Mouse (Mus musculus): ENCODE measurements at regions not wholly inside any gene's neighbourhood (a gene's known extent, or its start where the extent isn't known, plus 50 kb on each side); places are given as distances from the start of the nearest gene placed in this dataset.
A peak's percentile ranks its signal among the peaks of the same experiment; 100 is the strongest.

DNA sequence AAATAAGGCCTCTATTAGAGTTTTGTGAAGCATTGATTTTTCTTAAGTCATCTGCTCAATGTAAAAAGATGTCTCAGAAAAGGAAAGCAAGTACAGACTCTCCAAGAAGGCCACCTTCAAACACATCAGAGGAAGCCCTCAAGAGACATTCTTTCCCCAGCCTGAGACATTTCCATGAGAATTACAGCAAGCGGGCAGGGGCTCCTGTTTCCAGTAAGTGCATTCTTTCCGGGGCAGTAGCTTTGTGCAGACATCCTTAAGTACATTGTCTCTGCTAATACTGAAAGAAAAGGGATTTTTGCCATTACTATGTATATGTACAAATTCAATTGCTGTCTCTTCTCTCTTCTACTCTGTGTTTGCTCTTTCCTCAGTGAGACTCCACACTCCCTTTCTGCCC lies 189.3 kb upstream of the Kynu start:
- no peak overlapping the region for H3K9ac ChIP-seq (ENCODE audit: low read depth, low read length)
- no peaks in the 10 kb centered on the region for H3K4me1 ChIP-seq (replicated peaks; ENCODE audit: control insufficient read depth, insufficient read depth, low read length)
- H3K4me2 ChIP-seq (replicated peaks; ENCODE audit: low read depth): no peak overlapping the region
- no peaks in the 10 kb centered on the region for H3K27me3 ChIP-seq (replicated peaks; ENCODE audit: control insufficient read depth, insufficient read depth, low read length)
- H3K27ac ChIP-seq (ENCODE audit: low read depth, low read length): no peak overlapping the region
- no peak overlapping the region for H3K4me3 ChIP-seq (ENCODE audit: low read depth, low read length)
- ATAC-seq: no peak
- no peaks in the 10 kb centered on the region for H3K9me3 ChIP-seq (ENCODE audit: control insufficient read depth)
- no peak for TF ChIP-seq CTCF (IDR thresholded peaks at IDR 0.05; ENCODE audit: low read depth)
- WGBS: 70% methylated on average over 2 of the region's 2 CpGs
- H3K36me3 ChIP-seq (ENCODE audit: control insufficient read depth, insufficient read depth): no peaks in the 10 kb centered on the region

DNA sequence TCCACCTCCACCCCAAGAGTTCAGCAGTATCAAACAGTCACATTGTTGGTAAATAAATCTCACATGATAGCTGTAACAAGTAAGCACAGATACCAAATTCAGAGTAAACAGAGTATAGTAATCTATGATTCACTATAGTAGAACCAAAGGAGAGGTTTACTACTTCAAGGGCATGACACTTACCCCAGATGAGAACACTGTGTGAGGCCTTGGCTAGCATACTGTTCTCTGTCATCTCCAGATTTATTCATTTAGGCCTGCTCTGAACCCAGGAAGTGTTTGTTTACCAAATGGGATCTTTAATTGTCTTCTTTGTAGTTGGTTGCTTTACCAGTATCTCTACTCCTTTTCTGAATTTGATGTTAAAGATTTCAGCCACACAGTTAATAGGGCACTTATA lies 151.8 kb upstream of the Kynu start:
- Histone ChIP-seq H3K27me3 (replicated peaks; ENCODE audit: control insufficient read depth, insufficient read depth, low read length) (no peaks in the 10 kb centered on the region), H3K4me3 (ENCODE audit: low read depth, low read length) (no peak overlapping the region), H3K4me1 (replicated peaks; ENCODE audit: control insufficient read depth, insufficient read depth, low read length) (no peaks in the 10 kb centered on the region; the same call in 1 of the 2 replicates), H3K9me3 (ENCODE audit: control insufficient read depth) (no peaks in the 10 kb centered on the region), H3K36me3 (ENCODE audit: control insufficient read depth, insufficient read depth) (no peaks in the 10 kb centered on the region), H3K27ac (ENCODE audit: low read depth, low read length) (peak overlapping the region; percentile 57), H3K4me2 (replicated peaks; ENCODE audit: low read depth) (no peak overlapping the region), H3K9ac (ENCODE audit: low read depth, low read length) (no peak overlapping the region)
- ATAC-seq: no peak
- TF ChIP-seq CTCF (IDR thresholded peaks at IDR 0.05; ENCODE audit: low read depth): no peak

DNA sequence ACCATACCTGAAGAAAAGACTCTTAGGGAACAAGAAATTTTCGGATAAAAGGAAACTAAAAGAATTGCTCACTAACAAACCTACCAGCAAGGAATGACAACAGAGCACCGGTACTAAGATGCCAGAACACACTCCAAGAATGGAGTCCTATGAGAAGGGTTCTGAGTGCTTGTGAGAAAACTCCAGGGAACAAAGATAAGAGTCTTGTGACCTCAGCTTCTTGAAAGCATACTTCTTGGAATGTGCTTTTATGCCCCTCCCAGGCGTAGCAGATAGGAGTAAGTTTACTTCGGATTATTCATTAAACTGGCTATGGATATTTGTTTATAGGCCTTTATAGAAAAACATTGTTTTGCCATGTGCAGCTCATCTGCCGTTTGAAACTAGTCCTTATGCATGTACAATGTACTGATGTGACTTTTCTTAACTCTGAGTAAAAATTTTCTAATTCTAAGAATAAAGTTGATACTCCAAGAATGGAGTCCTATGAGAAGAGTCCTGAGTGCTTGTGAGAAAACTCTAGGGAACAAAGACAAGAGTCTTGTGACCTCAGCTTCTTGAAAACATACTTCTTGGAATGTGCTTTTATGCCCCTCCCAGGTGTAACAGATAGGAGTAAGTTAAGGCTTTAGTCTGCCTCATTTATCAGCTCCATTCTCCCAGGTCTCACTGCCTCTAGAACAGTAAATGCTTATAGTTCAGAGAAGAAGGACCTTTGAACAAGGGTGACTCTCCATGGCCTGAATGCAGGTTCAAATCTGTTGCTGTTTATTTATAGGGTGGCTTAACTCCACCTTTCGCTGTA lies 150.8 kb upstream of the Kynu start:
- H3K4me1 ChIP-seq (replicated peaks; ENCODE audit: control insufficient read depth, insufficient read depth, low read length): no peaks in the 10 kb centered on the region
- no peak overlapping the region for H3K4me2 ChIP-seq (replicated peaks; ENCODE audit: low read depth)
- no peak overlapping the region for H3K9ac ChIP-seq (ENCODE audit: low read depth, low read length)
- no peak overlapping the region for H3K4me3 ChIP-seq (ENCODE audit: low read depth, low read length)
- WGBS: 42% methylated on average over 6 of the region's 6 CpGs
- H3K9me3 ChIP-seq (ENCODE audit: control insufficient read depth): no peaks in the 10 kb centered on the region
- peak overlapping the region; percentile 63 for H3K27ac ChIP-seq (ENCODE audit: low read depth, low read length)
- no peaks in the 10 kb centered on the region for H3K36me3 ChIP-seq (ENCODE audit: control insufficient read depth, insufficient read depth)
- no peaks in the 10 kb centered on the region for H3K27me3 ChIP-seq (replicated peaks; ENCODE audit: control insufficient read depth, insufficient read depth, low read length)
- no peak for TF ChIP-seq CTCF (IDR thresholded peaks at IDR 0.05; ENCODE audit: low read depth)
- ATAC-seq: peak; percentile 96

DNA sequence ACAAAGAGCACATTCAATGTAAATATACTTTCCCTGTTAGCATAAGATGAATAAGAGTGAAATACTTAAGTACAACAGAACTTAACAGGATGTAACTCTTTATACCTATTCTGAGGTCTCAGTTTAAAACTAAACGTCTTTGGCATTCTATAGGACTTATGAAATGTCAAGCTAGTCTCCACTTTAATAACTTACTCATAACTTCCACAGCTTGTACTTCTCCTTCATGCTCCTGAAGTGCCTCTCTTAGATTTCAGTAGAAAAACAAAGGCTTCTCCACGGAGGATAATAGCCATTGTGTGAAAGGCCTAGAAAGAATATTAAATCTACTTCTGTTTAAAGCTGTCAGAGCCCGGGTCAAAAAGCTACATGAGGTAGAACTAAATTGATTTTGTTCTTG lies 117.9 kb upstream of the Kynu start:
- no peak for TF ChIP-seq CTCF (IDR thresholded peaks at IDR 0.05; ENCODE audit: low read depth)
- no peak overlapping the region for H3K4me3 ChIP-seq (ENCODE audit: low read depth, low read length)
- ATAC-seq: no peak
- H3K27ac ChIP-seq (ENCODE audit: low read depth, low read length): no peak overlapping the region
- no peaks in the 10 kb centered on the region for H3K9me3 ChIP-seq (ENCODE audit: control insufficient read depth)
- H3K4me2 ChIP-seq (replicated peaks; ENCODE audit: low read depth): no peak overlapping the region
- no peak overlapping the region for H3K9ac ChIP-seq (ENCODE audit: low read depth, low read length)
- no peaks in the 10 kb centered on the region for H3K27me3 ChIP-seq (replicated peaks; ENCODE audit: control insufficient read depth, insufficient read depth, low read length)
- H3K4me1 ChIP-seq (replicated peaks; ENCODE audit: control insufficient read depth, insufficient read depth, low read length): no peaks in the 10 kb centered on the region
- no peaks in the 10 kb centered on the region for H3K36me3 ChIP-seq (ENCODE audit: control insufficient read depth, insufficient read depth)
- 57% methylated on average over 3 of the region's 3 CpGs for WGBS

DNA sequence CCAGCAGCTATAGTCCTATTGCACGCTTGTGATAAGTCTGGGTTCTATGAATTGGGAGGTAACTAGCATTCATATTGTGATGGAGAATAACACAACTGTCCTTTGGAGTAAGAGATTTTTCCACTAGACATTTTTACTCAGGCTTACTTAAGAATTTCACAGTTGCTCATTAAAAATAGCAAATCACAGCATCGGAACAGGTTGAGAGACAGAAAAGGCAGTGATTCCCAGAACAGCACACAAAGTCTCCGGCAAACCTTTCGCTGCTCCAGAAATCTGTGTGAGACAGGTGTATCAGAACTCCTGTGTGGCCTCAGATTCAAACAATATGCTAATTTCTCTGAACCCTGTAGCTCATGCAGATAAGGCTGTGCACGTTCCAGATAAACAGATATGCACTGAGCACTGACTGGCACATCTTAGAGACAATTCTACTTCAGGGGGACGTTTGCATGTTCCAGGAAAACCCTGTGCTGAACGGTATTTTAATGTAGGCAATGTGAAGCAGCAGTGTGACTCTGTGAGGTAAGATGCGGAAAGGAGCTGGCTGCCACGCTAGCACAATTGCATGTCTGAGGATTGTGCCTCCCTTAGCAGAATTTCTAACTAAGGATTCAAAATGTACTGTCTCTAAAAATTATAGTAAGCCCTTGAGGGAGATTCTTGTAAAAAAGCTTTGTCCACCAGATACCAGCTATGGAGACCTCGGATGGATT lies 99.8 kb upstream of the Kynu start:
- no peak overlapping the region for H3K9ac ChIP-seq (ENCODE audit: low read depth, low read length)
- no peaks in the 10 kb centered on the region for H3K4me1 ChIP-seq (replicated peaks; ENCODE audit: control insufficient read depth, insufficient read depth, low read length)
- H3K4me3 ChIP-seq (ENCODE audit: low read depth, low read length): no peak overlapping the region
- no peak overlapping the region for H3K27ac ChIP-seq (ENCODE audit: low read depth, low read length)
- H3K27me3 ChIP-seq (replicated peaks; ENCODE audit: control insufficient read depth, insufficient read depth, low read length): no peaks in the 10 kb centered on the region
- no peaks in the 10 kb centered on the region for H3K36me3 ChIP-seq (ENCODE audit: control insufficient read depth, insufficient read depth)
- no peak for ATAC-seq
- no peak overlapping the region for H3K4me2 ChIP-seq (replicated peaks; ENCODE audit: low read depth)
- 78% methylated on average over 10 of the region's 10 CpGs for WGBS
- H3K9me3 ChIP-seq (ENCODE audit: control insufficient read depth): no peaks in the 10 kb centered on the region
- no peak for TF ChIP-seq CTCF (IDR thresholded peaks at IDR 0.05; ENCODE audit: low read depth)

DNA sequence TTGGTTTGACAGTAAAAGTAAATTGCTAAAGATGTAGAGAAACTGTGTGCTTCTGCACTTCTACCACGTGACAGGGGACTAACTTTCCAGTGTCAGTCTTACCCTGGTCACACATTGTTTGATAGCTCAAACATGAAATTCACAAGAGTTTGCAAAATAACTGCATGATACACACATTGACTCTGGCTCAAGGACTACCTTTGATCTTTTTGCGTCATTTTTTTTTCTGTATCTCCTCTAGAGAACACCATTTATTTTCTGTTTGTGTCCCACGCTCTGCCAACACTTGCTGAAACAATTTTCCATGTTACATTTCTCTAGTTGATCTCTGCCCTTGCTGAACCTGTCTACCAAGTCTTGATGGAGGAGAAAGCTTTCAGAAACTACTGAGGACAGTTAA lies 86.0 kb upstream of the Kynu start:
- H3K4me3 ChIP-seq (ENCODE audit: low read depth, low read length): no peak overlapping the region
- no peak for TF ChIP-seq CTCF (IDR thresholded peaks at IDR 0.05; ENCODE audit: low read depth)
- H3K27me3 ChIP-seq (replicated peaks; ENCODE audit: control insufficient read depth, insufficient read depth, low read length): no peaks in the 10 kb centered on the region
- no peak overlapping the region for H3K9ac ChIP-seq (ENCODE audit: low read depth, low read length)
- 70% methylated on average over 3 of the region's 3 CpGs for WGBS
- H3K27ac ChIP-seq (ENCODE audit: low read depth, low read length): no peak overlapping the region
- no peak overlapping the region for H3K4me2 ChIP-seq (replicated peaks; ENCODE audit: low read depth)
- H3K9me3 ChIP-seq (ENCODE audit: control insufficient read depth): no peaks in the 10 kb centered on the region
- no peaks in the 10 kb centered on the region for H3K36me3 ChIP-seq (ENCODE audit: control insufficient read depth, insufficient read depth)
- ATAC-seq: no peak
- H3K4me1 ChIP-seq (replicated peaks; ENCODE audit: control insufficient read depth, insufficient read depth, low read length): no peaks in the 10 kb centered on the region
